Mouse (Mus musculus): ENCODE results near the gene Maml3. TPM values are rescaled to one million over a fixed set of nuclear protein-coding genes. Genes with fewer than 3 reads are reported as not detected.

The Maml3 gene
- total RNA-seq, 2 experiments from 2014 or later, result 19.6 to 20.9 TPM

DNA sequence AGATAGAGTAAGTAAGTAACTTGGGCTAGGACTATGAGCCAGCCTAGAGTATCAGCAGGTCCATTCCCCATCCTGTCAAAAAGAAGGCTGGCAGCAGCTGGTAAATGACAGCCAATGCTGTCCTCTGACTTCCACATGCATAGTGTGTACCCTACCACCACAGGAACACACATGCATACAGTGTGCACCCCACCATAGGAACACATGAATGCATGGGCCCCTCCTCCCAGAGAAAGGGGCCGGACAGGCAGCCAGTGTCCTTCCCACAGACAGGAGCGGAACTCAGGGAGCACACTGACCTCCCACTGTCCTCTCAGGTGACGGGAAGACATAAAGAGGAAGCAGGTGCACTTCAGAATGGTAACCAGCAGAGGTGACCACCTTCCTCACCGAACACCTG lies 188.0 kb downstream of the Maml3 start:
- no peak for DNase-seq (ENCODE audit: low spot score in 2 of 2)

GRCm38 (mm10) chr3:51916060-51916870 lies 188.6 kb downstream of the Maml3 start:
- DNase-seq (ENCODE audit: low spot score in 2 of 2), result no peak

DNA sequence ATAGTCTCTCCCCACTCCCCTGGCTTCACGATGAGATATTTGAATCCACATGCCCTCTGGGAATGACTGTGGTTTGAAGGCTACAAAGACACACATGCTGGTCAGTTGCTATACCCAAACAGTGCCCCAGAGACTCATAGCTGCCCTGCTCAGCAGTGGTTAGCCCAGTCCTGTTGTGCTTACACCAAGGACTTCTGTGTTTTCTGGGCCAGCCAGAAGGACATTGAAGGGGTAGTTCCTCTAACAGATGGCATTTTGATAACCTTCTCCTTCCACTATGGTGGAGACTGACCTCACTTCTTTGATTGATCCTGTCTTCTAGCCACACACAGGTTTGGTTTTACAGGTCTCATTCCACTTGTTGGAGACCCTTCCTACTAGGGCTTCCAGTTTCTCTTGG lies 189.5 kb downstream of the Maml3 start:
- no peak for DNase-seq (ENCODE audit: low spot score in 2 of 2)

DNA sequence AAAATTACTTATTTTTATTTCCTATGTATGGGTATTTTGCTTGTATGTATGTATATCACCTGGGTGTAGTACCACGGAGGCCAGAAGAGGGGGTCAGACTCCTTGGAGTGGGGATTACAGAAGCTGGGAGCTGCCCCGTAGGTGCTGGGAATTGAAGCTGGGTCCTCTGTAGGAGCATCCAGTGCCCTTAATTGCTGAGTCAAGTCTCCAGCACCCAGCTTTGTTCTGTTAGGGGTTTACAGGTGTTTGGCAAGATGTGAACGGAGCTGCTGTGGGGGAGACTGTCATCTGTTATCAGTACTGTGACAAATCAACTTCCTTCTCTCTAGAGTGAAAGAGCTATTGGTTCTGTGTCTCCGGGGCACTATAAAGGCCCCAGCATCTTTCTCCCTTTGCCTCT lies 190.0 kb downstream of the Maml3 start:
- DNase-seq (ENCODE audit: low spot score in 2 of 2), result no peak

- DNase-seq (ENCODE audit: low spot score in 2 of 2), result no peak
These were observed 191.4 kb downstream of the Maml3 start for GRCm38 (mm10) chr3:51913498-51913897.

- DNase-seq (ENCODE audit: low spot score in 2 of 2), result no peak
These were observed 192.7 kb downstream of the Maml3 start for GRCm38 (mm10) chr3:51912214-51912613.

GRCm38 (mm10) chr3:51908437-51908990 lies 196.4 kb downstream of the Maml3 start:
- DNase-seq (ENCODE audit: low spot score in 2 of 2), result no peak

- no peak for DNase-seq (ENCODE audit: low spot score in 2 of 2)
These were observed 197.6 kb downstream of the Maml3 start for GRCm38 (mm10) chr3:51907113-51907860.

DNA sequence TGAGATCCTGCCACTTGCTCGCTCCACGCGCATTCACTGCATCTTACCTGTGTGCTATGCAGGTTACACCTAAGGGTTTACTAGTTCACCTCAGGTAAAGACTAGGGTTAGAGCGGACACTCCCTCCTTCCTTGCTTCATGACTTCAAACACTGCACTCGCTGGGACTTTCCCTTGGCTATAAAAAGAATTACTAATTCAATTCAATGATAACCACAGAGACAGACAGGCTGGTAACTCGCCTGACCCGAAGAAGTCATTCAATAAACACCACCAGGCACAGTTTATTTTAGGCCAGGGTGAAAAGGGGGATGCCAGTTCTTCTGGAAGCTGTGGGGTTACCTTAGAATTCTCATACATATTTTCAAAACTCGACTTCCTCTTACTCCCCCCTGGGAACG lies 199.0 kb downstream of the Maml3 start:
- DNase-seq (ENCODE audit: low spot score in 2 of 2), result no peak

DNA sequence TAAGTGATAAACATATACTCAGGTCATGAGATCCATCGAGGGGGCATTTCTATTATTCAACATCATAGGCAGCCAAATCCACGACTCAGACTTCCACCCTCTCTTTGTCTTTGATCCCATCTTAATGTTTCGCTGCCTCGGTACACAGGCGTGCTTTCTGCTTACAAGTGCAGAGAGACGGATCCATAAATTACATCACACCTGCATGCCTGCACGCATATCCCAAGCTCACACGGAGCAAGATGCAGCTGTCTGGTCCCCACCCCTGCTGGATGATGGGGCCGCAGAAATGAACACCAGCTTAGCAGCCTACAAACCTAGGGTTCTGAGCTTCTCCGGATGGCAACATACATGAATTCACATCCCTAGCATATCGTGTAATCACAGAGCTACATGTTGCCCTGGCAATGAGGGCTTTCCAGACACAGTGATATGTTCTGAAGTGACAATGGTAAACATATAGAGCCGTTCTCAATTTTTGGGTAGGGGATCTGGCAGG lies 200.5 kb downstream of the Maml3 start:
- no peak for DNase-seq (ENCODE audit: low spot score in 2 of 2)

DNA sequence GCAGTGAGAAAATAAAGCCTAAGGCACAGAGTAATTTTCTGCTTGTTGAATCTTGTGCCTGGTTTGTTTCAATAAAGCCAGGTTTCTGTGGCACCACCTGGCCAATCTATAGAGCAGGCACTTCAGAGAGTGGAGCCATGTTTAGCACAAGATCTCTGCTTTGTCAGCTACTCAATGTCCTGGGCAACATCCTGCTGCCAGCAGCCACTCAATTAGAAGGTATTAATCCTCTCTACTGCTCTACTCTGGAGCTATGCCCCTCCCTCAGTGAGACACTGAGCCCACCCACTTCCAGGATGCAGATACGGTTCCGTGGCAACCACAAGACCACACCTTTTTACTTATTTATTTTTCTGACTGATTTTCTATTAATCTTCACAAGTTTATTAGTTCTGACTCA lies 203.7 kb downstream of the Maml3 start:
- DNase-seq (ENCODE audit: low spot score in 2 of 2), result no peak

GRCm38 (mm10) chr3:51894514-51894913 lies 210.4 kb downstream of the Maml3 start:
- DNase-seq (ENCODE audit: low spot score in 2 of 2), result no peak

- no peak for DNase-seq (ENCODE audit: low spot score in 2 of 2)
These were observed 213.2 kb downstream of the Maml3 start for GRCm38 (mm10) chr3:51891562-51892119.

DNA sequence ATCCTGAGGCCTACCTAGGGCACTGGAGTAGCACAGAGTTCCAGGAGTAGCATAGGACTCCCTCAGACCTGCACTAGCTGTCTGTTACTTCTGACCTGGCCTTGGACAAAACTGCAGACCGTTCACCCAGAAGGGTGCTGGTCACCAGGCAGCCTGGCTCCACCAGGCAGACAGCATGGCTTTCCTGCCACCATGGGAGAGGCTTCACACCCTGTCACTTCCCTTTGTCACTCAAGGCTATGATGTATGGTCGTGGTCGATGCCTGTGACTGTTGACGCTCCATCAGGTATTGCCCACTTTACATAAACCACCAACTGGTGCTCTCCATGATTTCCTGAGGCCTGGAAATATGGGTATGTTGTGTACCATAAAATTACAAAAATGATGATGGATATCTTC lies 214.7 kb downstream of the Maml3 start:
- DNase-seq (ENCODE audit: low spot score in 2 of 2), result no peak

DNA sequence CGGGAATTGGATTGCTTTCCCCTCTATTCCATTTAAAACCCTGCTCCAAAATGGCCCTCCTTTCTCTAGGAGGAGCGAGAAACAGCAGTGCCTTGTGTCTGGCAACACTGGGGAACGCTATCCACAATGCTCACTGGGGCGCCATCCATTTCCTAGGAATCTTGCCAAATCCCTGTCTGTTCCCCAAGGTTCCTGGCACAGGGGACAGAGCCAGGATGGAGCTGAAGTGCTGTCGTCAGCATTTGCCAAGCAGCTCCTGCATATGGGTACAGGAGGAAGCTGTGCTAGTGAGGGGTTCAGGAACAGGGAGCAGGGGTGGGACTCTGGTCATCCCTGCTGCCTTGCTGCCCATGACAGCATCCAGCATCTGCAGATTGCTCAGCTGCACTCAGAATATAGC lies 215.1 kb downstream of the Maml3 start:
- peak in 1 of 2 experiments; percentile 32 for DNase-seq (ENCODE audit: low spot score in 2 of 2)

DNA sequence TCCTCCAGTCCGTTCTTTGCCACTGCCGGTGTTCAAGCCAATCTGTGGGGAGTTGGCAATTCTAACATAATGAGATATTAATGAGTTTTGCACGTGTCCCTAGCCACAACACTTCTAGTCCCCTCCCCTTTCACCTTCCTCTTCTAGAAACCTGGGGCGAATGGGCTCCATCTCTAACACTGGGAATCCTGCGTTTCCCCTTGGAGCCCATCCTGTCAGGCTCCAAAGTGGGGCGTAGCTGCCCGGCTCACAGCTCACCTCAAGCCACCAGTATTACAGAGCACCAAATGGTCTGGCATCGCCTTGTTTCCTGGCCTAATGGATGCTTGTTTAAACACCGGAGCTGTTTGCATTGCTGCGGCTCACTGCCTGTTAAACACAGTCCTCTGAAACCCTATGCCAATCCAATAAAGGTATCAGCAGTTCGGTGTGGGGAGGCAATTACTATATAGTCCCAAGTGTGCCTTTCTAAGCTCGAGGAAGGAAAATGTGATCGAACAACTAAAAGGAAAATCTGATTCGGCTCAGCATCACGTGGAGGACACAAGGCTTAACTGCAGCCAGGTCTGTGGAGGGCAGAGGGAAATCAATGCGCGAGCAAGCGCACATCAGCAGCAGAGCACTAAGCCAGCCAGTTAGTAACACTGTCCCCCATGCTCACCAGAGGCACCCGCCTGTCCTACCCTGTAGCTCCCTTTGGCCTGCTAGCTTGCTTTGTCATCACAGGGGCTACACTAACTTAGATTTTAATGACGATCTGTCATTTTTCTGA lies 216.0 kb downstream of the Maml3 start:
- DNase-seq (ENCODE audit: low spot score in 2 of 2), result no peak

DNA sequence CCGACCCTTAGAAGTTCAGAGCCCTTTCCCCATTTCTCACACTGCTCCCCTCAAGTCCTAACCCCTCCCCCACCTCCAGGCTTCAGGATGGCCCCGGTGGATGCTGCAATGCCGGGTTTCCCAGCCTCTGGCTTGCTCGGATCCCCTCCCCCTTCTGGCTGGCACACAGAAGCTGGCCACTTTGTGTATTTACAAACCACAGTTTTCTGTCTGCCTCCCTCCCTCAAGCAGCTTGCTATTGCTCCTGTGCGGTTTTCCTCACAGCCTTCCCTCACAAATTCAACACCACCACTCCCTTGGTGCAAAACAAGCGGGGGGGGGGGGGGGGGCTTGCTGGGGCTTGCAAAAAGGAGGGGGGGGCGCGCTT lies 216.6 kb downstream of the Maml3 start:
- DNase-seq (ENCODE audit: low spot score in 2 of 2), result no peak

DNA sequence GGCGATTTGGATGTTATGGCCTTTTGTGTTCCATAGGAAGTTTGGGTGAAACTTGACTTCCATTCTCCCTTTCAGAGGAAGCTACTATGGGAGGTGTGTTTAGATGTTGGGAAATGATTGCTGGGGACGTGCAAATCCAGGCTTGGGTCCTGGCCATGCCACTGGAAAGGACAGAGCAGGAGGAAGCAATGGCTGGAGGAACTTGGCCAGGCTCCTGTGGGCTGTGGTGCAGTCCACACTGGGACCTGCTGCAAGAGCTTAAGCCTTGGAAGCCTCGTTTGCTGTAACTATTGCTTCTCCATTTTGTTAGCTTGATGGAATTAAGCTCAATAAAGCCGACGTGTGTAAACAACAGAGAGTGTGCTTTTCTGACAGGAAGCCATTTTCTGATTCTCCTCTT lies 219.0 kb downstream of the Maml3 start:
- no peak for DNase-seq (ENCODE audit: low spot score in 2 of 2)

DNA sequence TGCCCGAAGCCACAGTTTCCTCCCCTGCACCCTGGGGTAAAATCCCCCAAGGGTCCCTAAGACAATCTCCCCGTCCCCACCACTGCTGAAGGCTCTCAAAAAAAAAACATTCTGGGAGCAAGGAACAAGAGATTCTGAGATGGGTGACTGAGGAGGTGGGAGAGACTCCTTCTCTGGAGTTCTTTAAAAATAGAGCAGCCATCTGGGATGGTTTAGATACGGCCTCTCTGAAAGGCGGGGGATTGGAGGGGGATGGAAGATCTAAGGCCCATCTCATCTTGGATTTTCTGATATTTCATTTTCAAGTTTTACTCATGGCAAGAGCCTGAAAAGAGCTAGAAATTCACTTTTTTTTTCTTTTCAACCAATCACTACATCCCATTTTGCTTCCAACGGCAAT lies 219.4 kb downstream of the Maml3 start:
- no peak for DNase-seq (ENCODE audit: low spot score in 2 of 2)

DNA sequence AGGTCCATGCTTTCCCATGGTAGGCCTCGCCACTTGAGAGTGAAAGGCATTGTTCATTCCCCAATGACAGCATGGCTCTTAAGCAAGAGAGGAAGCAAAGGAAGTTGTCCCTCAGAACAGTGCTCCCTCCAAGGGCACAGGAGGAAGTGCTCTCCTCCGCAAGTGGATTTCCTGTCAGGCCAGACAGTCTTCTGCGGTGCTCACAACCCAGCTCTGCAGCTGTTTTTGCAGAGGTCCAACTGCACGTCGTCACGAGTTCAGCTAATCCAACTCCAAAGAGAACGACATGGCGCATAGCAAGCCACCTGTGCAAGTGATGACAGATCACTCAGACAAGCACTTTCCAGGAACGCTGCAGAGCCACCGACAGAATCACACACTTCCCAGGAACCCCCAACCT lies 222.9 kb downstream of the Maml3 start:
- DNase-seq (ENCODE audit: low spot score in 2 of 2), result no peak

- DNase-seq (ENCODE audit: low spot score in 2 of 2), result no peak
These were observed 223.5 kb downstream of the Maml3 start for GRCm38 (mm10) chr3:51881393-51881792.
